Mouse (Mus musculus): Measurements from ENCODE around the gene Rbm20. TPM values are rescaled to one million over a fixed set of nuclear protein-coding genes. Genes with fewer than 3 reads are reported as not detected.

Gene Rbm20
- 0.73 and 1.9 TPM in 2 replicates for polyA plus RNA-seq (2016; fragmentation: Nextera tagmentation; extraction: Ambion mirVana)

GRCm38 (mm10) chr19:53676718-53677634, at the start of gene Rbm20:
TSS of gene Rbm20 (plus strand) at chr19:53677306.
- Histone ChIP-seq H3K4me3 (peak within 1 kb of the TSS; percentile 62), H3K4me1 (peaks cover 21% of the 10 kb centered on the region), H3K27me3 (ENCODE audit: low read depth, poor library complexity, severe bottlenecking) (peaks cover 74% of the 10 kb centered on the region), H3K27ac (peak within 1 kb of the TSS; percentile 63), H3K9me3 (replicated peaks) (no peaks in the 10 kb centered on the region), H3K36me3 (no peaks in the 10 kb centered on the region)
- under 1% methylated on average over 82 of the region's 82 CpGs for WGBS
- DNase-seq (ENCODE audit: low spot score) = peak; percentile 71

GRCm38 (mm10) chr19:53638041-53638440, 39.1 kb upstream of the Rbm20 start:
- DNase-seq (ENCODE audit: low spot score) = no peak
- 86% methylated on average over 2 of the region's 2 CpGs for WGBS
- H3K9me3 ChIP-seq (replicated peaks) = no peaks in the 10 kb centered on the region
- H3K36me3 ChIP-seq = peaks cover 94% of the 10 kb centered on the region
- no peak overlapping the region for H3K27ac ChIP-seq
- no peaks in the 10 kb centered on the region for H3K4me1 ChIP-seq
- no peak overlapping the region for H3K4me3 ChIP-seq
- H3K27me3 ChIP-seq (ENCODE audit: low read depth, poor library complexity, severe bottlenecking) = no peaks in the 10 kb centered on the region

GRCm38 (mm10) chr19:53638727-53639126, 38.4 kb upstream of the Rbm20 start:
- no peak overlapping the region for H3K27ac ChIP-seq
- H3K4me1 ChIP-seq = no peaks in the 10 kb centered on the region
- H3K4me3 ChIP-seq = no peak overlapping the region
- WGBS = 94% methylated on average over 8 of the region's 8 CpGs
- no peaks in the 10 kb centered on the region for H3K9me3 ChIP-seq (replicated peaks)
- DNase-seq (ENCODE audit: low spot score) = no peak
- no peaks in the 10 kb centered on the region for H3K27me3 ChIP-seq (ENCODE audit: low read depth, poor library complexity, severe bottlenecking)
- H3K36me3 ChIP-seq = peaks cover 94% of the 10 kb centered on the region

GRCm38 (mm10) chr19:53644020-53644595, 33.0 kb upstream of the Rbm20 start:
- H3K27ac ChIP-seq = no peak overlapping the region
- H3K36me3 ChIP-seq = peaks cover 77% of the 10 kb centered on the region
- no peaks in the 10 kb centered on the region for H3K9me3 ChIP-seq (replicated peaks)
- no peaks in the 10 kb centered on the region for H3K27me3 ChIP-seq (ENCODE audit: low read depth, poor library complexity, severe bottlenecking)
- no peak overlapping the region for H3K4me3 ChIP-seq
- DNase-seq (ENCODE audit: low spot score) = no peak
- 96% methylated on average over 9 of the region's 9 CpGs for WGBS
- H3K4me1 ChIP-seq = peaks cover 4% of the 10 kb centered on the region

DNA sequence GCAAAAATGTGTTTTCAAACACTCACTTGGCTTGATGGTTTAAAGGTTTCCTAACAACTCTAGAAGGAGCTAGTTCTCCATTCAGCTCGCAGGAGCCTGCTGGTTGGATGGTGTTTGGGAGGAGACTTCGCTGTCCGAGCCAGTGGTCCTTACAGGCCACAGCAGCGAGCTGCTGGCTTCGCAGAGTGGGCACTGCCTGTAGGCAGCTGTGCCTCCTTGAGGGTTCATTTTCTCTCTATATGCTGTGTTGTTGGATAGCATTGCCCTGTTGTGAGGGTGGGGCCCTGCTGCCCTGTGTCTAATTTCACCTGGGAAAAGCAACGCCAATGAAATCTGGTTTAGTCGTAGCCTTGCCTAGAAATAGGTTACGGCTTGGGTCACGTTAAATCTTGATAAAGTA, 29.8 kb upstream of the Rbm20 start:
- H3K27me3 ChIP-seq (ENCODE audit: low read depth, poor library complexity, severe bottlenecking) = no peaks in the 10 kb centered on the region
- no peak for DNase-seq (ENCODE audit: low spot score)
- WGBS = 87% methylated on average over 9 of the region's 9 CpGs
- no peak overlapping the region for H3K4me3 ChIP-seq
- peaks cover 54% of the 10 kb centered on the region for H3K36me3 ChIP-seq
- peaks cover 13% of the 10 kb centered on the region for H3K4me1 ChIP-seq
- H3K9me3 ChIP-seq (replicated peaks) = no peaks in the 10 kb centered on the region
- no peak overlapping the region for H3K27ac ChIP-seq

- Histone ChIP-seq H3K4me3 (no peak overlapping the region), H3K4me1 (peaks cover 21% of the 10 kb centered on the region), H3K27ac (no peak overlapping the region), H3K36me3 (peaks cover 50% of the 10 kb centered on the region), H3K9me3 (replicated peaks) (no peaks in the 10 kb centered on the region), H3K27me3 (ENCODE audit: low read depth, poor library complexity, severe bottlenecking) (no peaks in the 10 kb centered on the region)
- 44% methylated on average over 5 of the region's 5 CpGs for WGBS
- DNase-seq (ENCODE audit: low spot score) = no peak
These were observed 29.1 kb upstream of the Rbm20 start for GRCm38 (mm10) chr19:53648056-53648455.

DNA sequence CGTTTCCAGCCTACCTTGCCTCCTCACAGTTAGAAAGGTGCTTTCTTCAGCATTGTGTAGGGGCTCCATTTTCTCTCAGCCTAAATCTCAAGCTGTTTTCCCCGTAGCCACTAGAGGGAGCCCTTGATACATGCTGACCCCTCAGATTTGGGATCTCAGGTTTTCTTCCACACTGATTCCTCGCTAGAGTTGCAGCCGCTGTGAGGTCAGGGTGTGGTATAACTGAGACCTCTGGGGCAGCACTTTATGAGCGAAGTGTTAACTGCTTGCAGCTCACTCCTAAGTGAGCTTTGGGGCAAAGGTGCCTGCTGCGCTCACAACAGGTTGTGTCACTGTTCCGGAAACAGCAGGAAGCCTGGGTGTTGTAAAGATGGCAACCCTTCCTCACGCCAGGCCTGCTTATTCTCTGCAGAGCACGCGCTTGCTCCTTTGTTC, 28.3 kb upstream of the Rbm20 start:
- H3K4me1 ChIP-seq = peaks cover 27% of the 10 kb centered on the region
- WGBS = 39% methylated on average over 10 of the region's 10 CpGs
- peaks cover 42% of the 10 kb centered on the region for H3K36me3 ChIP-seq
- peak overlapping the region; percentile 72 for H3K27ac ChIP-seq
- no peaks in the 10 kb centered on the region for H3K27me3 ChIP-seq (ENCODE audit: low read depth, poor library complexity, severe bottlenecking)
- no peaks in the 10 kb centered on the region for H3K9me3 ChIP-seq (replicated peaks)
- peak; percentile 83 for DNase-seq (ENCODE audit: low spot score)
- H3K4me3 ChIP-seq = 0 out of 2 replicates have a peak overlapping the region, but pooled peaks have one; percentile 5

GRCm38 (mm10) chr19:53649361-53649760, 27.7 kb upstream of the Rbm20 start:
- Histone ChIP-seq H3K9me3 (replicated peaks) (no peaks in the 10 kb centered on the region), H3K4me1 (peaks cover 32% of the 10 kb centered on the region), H3K4me3 (no peak overlapping the region), H3K27me3 (ENCODE audit: low read depth, poor library complexity, severe bottlenecking) (no peaks in the 10 kb centered on the region), H3K27ac (peak overlapping the region; percentile 72), H3K36me3 (peaks cover 39% of the 10 kb centered on the region)
- no peak for DNase-seq (ENCODE audit: low spot score)
- 87% methylated on average over 6 of the region's 6 CpGs for WGBS

GRCm38 (mm10) chr19:53649802-53650201, 27.3 kb upstream of the Rbm20 start:
- H3K27ac ChIP-seq = peak overlapping the region; percentile 72
- H3K36me3 ChIP-seq = peaks cover 34% of the 10 kb centered on the region
- H3K4me3 ChIP-seq = no peak overlapping the region

DNA sequence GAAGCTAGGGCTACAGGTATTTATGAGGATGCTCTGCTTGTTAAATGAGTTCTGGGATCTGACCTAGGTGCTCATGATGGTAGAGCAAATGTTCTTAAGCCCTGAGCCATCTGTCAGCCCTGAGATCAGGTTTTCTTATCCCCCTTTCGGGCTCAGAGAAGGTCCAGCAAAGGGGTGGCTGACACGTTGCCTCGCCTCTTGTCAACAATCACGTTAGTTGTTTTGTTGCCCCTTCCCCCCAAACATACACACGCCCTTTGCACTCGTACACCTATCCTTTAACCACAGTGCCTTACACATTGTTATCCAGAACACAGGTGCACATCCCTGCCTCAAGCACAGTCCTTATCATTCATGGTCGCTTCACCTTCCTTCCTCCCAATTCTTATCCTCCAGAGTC, 26.2 kb upstream of the Rbm20 start:
- no peak overlapping the region for H3K4me3 ChIP-seq
- DNase-seq (ENCODE audit: low spot score) = no peak
- peaks cover 24% of the 10 kb centered on the region for H3K36me3 ChIP-seq
- H3K27me3 ChIP-seq (ENCODE audit: low read depth, poor library complexity, severe bottlenecking) = no peaks in the 10 kb centered on the region
- peaks cover 37% of the 10 kb centered on the region for H3K4me1 ChIP-seq
- H3K27ac ChIP-seq = no peak overlapping the region
- 88% methylated on average over 7 of the region's 7 CpGs for WGBS
- no peaks in the 10 kb centered on the region for H3K9me3 ChIP-seq (replicated peaks)

More at GRCm38 (mm10) chr19:53649802-53650201, 27.3 kb upstream of the Rbm20 start:
- H3K4me1 ChIP-seq = peaks cover 37% of the 10 kb centered on the region
- H3K9me3 ChIP-seq (replicated peaks) = no peaks in the 10 kb centered on the region
- no peaks in the 10 kb centered on the region for H3K27me3 ChIP-seq (ENCODE audit: low read depth, poor library complexity, severe bottlenecking)
- DNase-seq (ENCODE audit: low spot score) = no peak
- 76% methylated on average over 5 of the region's 5 CpGs for WGBS

DNA sequence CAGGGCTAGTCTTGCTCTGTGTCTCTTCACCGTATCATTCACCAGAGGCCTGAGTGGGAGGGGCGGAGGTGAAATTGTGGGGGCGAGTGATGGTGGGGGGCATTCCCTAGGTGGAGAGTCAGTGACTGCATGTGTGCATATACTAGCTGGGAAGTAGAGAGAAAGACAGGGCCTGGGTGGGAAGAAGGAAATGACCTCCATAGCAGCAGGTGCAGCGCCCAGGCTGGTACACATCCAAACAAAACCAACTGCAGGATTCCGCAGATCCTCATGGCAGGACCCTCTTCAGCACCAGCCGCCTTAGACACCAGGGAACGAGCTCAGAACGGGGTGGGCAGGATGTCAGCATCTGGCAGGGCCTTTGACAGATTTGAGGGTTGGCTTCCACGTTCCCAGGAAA, 24.8 kb upstream of the Rbm20 start:
- Histone ChIP-seq H3K4me3 (no peak overlapping the region), H3K27ac (no peak overlapping the region), H3K36me3 (peaks cover 11% of the 10 kb centered on the region), H3K9me3 (replicated peaks) (no peaks in the 10 kb centered on the region), H3K27me3 (ENCODE audit: low read depth, poor library complexity, severe bottlenecking) (no peaks in the 10 kb centered on the region), H3K4me1 (peaks cover 37% of the 10 kb centered on the region)
- DNase-seq (ENCODE audit: low spot score) = no peak
- WGBS = 73% methylated on average over 9 of the region's 9 CpGs

DNA sequence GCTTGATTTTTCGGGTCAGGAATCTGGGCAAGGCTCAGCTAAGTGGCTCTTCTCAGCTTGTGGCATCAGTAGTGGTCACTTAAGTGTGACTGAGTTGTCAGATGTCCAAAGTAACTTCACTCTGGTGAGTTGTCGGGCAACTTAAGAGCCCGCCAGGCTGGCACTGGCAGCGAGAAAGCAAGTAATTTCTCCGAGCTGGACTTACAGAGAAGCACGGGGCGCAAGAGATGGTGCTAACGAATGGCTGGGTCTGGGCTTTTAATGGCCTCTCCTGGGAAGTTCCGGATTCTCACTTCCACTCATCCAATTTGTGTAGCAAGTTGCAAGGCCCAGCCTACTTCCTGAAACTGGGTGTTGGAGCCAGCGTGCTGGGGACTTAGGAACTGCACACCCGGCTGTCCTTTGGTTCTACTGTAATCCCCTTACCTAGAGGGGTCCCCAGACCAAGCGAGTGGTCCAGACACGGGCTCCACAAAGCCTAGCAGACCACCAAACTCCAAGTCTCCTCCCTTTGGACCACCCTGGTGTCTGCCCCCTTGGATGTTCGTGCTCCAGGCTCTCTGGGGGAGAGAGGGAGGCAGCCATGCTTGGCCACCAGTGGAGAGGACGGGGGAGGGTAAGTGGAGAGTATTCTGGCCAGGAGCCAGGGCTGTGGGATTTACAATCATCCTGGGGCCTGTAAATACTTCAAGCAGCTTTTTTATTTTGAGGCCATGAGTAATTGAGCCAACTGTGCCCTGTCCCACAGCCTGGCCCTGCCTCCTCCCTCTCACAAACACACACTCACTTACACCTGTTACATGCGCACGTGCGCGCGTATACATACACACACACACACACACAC, 23.3 kb upstream of the Rbm20 start:
- no peaks in the 10 kb centered on the region for H3K27me3 ChIP-seq (ENCODE audit: low read depth, poor library complexity, severe bottlenecking)
- WGBS = 58% methylated on average over 20 of the region's 20 CpGs
- peaks cover 9% of the 10 kb centered on the region for H3K36me3 ChIP-seq
- H3K4me3 ChIP-seq = peak overlapping the region; percentile 27
- no peaks in the 10 kb centered on the region for H3K9me3 ChIP-seq (replicated peaks)
- DNase-seq (ENCODE audit: low spot score) = peak; percentile 65
- H3K27ac ChIP-seq = peak overlapping the region; percentile 78
- H3K4me1 ChIP-seq = peaks cover 36% of the 10 kb centered on the region

Data from limb, embryonic 10.5 days (tissue).